Mouse (Mus musculus) G1E (cell line): ENCODE measurements around the gene Psenen. TPM values are rescaled to one million over a fixed set of nuclear protein-coding genes. Genes with fewer than 3 reads are reported as not detected.

ENCODE experiments used
- ATAC-seq: 2 replicates; pipeline ENCODE4 v1.8.0; 2016; ENCODE audit warnings: mild to moderate bottlenecking; ENCODE audit not compliant: insufficient number of reproducible peaks, poor library complexity, low FRiP score, severe bottlenecking; ENCODE audit errors: extremely low read depth
- DNase-seq: peaks from one replicate; pipeline ENCODE4 v3.0.0; 2012; ENCODE audit warnings: low spot score
- H3K27me3 ChIP-seq: 2 replicates; pipeline ENCODE4 v1.6.1; 2012; ENCODE audit warnings: mild to moderate bottlenecking, low read length, inconsistent platforms; ENCODE audit not compliant: insufficient read depth
- H3K36me3 ChIP-seq: replicated peaks from 2 replicates; pipeline ENCODE3; 2012; ENCODE audit warnings: mild to moderate bottlenecking, inconsistent platforms
- H3K4me1 ChIP-seq: 2 replicates; pipeline ENCODE4 v1.6.1; 2012; ENCODE audit warnings: low read depth, low read length, inconsistent platforms, mixed read lengths; ENCODE audit not compliant: insufficient read depth
- H3K4me3 ChIP-seq: 2 replicates; pipeline ENCODE4 v1.5.1; 2012; ENCODE audit warnings: low read depth, mild to moderate bottlenecking, inconsistent platforms, low read length, moderate library complexity, mixed read lengths
- H3K9me3 ChIP-seq: replicated peaks from 2 replicates; pipeline ENCODE4 v1.6.1; 2012; ENCODE audit warnings: inconsistent platforms
- CTCF ChIP-seq: IDR thresholded peaks from 2 replicates; pipeline ENCODE4 v1.5.1; 2012; ENCODE audit warnings: low read depth, low read length, inconsistent platforms, mixed read lengths
- GATA1 ChIP-seq: IDR thresholded peaks from 2 replicates; pipeline ENCODE4 v1.6.1; 2012; ENCODE audit warnings: borderline replicate concordance, low read length, inconsistent platforms, mixed read lengths
- GATA2 ChIP-seq: IDR thresholded peaks from 2 replicates; pipeline ENCODE4 v1.6.1; 2012; ENCODE audit warnings: low read depth, low read length, inconsistent platforms, borderline replicate concordance
- POLR2AphosphoS5 ChIP-seq: IDR thresholded peaks from 2 replicates; pipeline ENCODE4 v1.6.1; 2012; ENCODE audit warnings: low read depth, low read length, inconsistent platforms; ENCODE audit not compliant: insufficient replicate concordance
- TAL1 ChIP-seq: conservative IDR thresholded peaks from 2 replicates; pipeline ENCODE4 v1.6.1; 2012; ENCODE audit warnings: low read depth, low read length, inconsistent platforms, mixed read lengths
- polyA plus RNA-seq: library from polyadenylated mRNA; stranded (reverse); fragments of >175 nt; gene quantifications from 2 replicates; pipeline ENCODE4 v1.2.3, GENCODE M21; 2012
- total RNA-seq, 2 experiments: library from RNA; stranded (forward) in 1 of 2; stranded (reverse) in 1 of 2; fragments of 200-1000 nt in 1 of 2; fragments of >200 nt in 1 of 2; fragmentation: Nextera tagmentation in 1 of 2; gene quantifications; 2 replicates each; pipeline ENCODE4 v1.2.3; 2014 to 2017

The Psenen gene
- total and polyA plus RNA-seq, 3 experiments, result 31.8 to 246 (median 134) TPM

- H3K36me3 ChIP-seq, result peaks cover 66% of the 10 kb centered on the region
- H3K9me3 ChIP-seq, result no peaks in the 10 kb centered on the region
- H3K4me1 ChIP-seq, result peaks cover 43% of the 10 kb centered on the region
- no peaks in the 10 kb centered on the region for H3K27me3 ChIP-seq
- no peak overlapping the region for H3K4me3 ChIP-seq
- TF ChIP-seq GATA1 (no peak), GATA2 (no peak), CTCF (no peak), POLR2AphosphoS5 (no peak), TAL1 (no peak)
- DNase-seq (no peak), ATAC-seq (no peak)
Observed at GRCm38 (mm10) chr7:30550603-30551002, 12.8 kb downstream of the Psenen start.

DNA sequence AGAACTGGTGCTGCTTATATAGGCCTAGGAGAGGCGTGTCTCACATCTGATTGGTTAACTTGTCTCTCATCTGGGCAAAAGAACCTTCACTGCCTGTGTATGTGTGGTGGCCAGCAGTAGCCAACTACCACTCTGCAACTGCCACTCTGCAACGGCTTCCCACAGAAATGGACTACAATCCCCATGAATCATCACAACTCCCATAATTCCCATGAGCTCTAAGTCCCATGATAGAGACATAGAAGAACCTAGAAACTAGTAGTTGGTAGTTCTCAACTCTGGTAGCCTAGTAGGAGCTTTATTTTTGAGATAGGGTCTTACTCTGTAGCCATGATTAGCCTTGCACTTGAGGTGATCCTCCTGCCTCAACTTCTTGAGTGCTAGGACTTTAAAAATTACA lies 13.5 kb downstream of the Psenen start:
- H3K36me3 ChIP-seq, result peaks cover 62% of the 10 kb centered on the region
- H3K9me3 ChIP-seq, result no peaks in the 10 kb centered on the region
- DNase-seq (no peak), ATAC-seq (no peak)
- no peaks in the 10 kb centered on the region for H3K27me3 ChIP-seq
- no peak for TF ChIP-seq TAL1
- no peak for TF ChIP-seq POLR2AphosphoS5
- no peak for TF ChIP-seq CTCF
- no peak for TF ChIP-seq GATA1
- no peak for TF ChIP-seq GATA2
- H3K4me3 ChIP-seq, result no peak overlapping the region
- H3K4me1 ChIP-seq, result peaks cover 48% of the 10 kb centered on the region

GRCm38 (mm10) chr7:30544327-30544726 lies 19.1 kb downstream of the Psenen start:
- DNase-seq (peak; percentile 58), ATAC-seq (peak; percentile 84)
- no peaks in the 10 kb centered on the region for H3K9me3 ChIP-seq
- peaks cover 30% of the 10 kb centered on the region for H3K4me1 ChIP-seq
- no peak overlapping the region for H3K4me3 ChIP-seq
- H3K36me3 ChIP-seq, result peaks cover 73% of the 10 kb centered on the region
- TF ChIP-seq TAL1 (peak; percentile 69), POLR2AphosphoS5 (no peak)
- H3K27me3 ChIP-seq, result no peaks in the 10 kb centered on the region

GRCm38 (mm10) chr7:30540572-30540971 lies 22.9 kb downstream of the Psenen start:
- peaks cover 28% of the 10 kb centered on the region for H3K4me1 ChIP-seq
- TF ChIP-seq GATA2 (no peak), POLR2AphosphoS5 (no peak)
- H3K4me3 ChIP-seq, result no peak overlapping the region
- DNase-seq, result no peak
- no peaks in the 10 kb centered on the region for H3K9me3 ChIP-seq
- H3K36me3 ChIP-seq, result peaks cover 60% of the 10 kb centered on the region
- H3K27me3 ChIP-seq, result no peaks in the 10 kb centered on the region
- no peak for ATAC-seq

- Histone ChIP-seq H3K27me3 (no peaks in the 10 kb centered on the region), H3K36me3 (peaks cover 59% of the 10 kb centered on the region), H3K4me3 (peak within 1 kb of the TSS; percentile 82), H3K4me1 (peaks cover 33% of the 10 kb centered on the region), H3K9me3 (no peaks in the 10 kb centered on the region)
- DNase-seq, result peak; percentile 100
- TF ChIP-seq TAL1, result no peak
- no peak for TF ChIP-seq GATA1
- peak; percentile 93 for ATAC-seq
Observed at GRCm38 (mm10) chr7:30534633-30535577, 28.5 kb downstream of the Psenen start, which contains the start of gene Arhgap33. Gene Arhgap33 (minus strand): TSS chr7:30535060.

DNA sequence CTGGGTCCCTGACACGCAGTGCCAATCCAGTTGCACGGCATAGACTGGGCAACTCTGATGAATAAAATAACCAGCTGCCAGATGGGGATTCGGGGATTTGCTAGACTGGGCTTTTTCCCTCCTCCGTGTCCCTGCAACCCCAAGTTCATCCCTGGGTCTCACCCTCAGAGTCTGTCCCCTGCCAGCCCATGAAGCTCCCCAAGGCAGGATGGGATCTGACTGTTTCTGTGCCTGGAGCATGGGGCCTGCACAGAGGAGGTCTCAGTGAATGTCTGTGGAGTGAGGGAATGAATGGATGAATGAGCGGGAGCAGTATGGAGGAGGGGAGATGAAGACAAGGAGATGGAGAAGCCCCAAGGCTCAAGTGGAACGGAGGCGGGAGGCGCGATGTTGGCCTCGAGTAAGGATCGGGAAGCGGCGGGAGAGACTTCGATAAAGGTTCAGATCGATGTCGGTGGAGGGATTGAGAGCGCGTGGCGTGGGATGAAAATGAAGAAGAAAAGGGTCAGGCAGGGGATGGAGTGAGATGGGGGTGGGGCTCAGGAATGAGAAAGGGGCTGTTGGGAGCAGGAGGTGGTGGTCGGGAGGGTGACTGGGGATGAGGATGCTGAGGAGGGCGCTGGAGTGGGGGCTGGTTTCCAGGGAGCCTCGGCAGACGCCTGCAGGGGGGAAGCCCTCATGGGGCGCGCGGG lies 29.3 kb downstream of the Psenen start:
- peak overlapping the region; percentile 82 for H3K4me3 ChIP-seq
- H3K9me3 ChIP-seq, result no peaks in the 10 kb centered on the region
- no peak for ATAC-seq
- DNase-seq, result no peak
- no peaks in the 10 kb centered on the region for H3K27me3 ChIP-seq
- H3K4me1 ChIP-seq, result peaks cover 33% of the 10 kb centered on the region
- TF ChIP-seq POLR2AphosphoS5, result no peak
- H3K36me3 ChIP-seq, result peaks cover 59% of the 10 kb centered on the region

GRCm38 (mm10) chr7:30532931-30533330 lies 30.5 kb downstream of the Psenen start:
- no peak for TF ChIP-seq GATA1
- TF ChIP-seq CTCF, result no peak
- TF ChIP-seq POLR2AphosphoS5, result no peak
- TF ChIP-seq TAL1, result no peak
- TF ChIP-seq GATA2, result no peak
- Histone ChIP-seq H3K36me3 (peaks cover 61% of the 10 kb centered on the region), H3K4me1 (peaks cover 41% of the 10 kb centered on the region)

More at GRCm38 (mm10) chr7:30532931-30533330, 30.5 kb downstream of the Psenen start:
- no peaks in the 10 kb centered on the region for H3K27me3 ChIP-seq
- no peaks in the 10 kb centered on the region for H3K9me3 ChIP-seq
- DNase-seq (no peak), ATAC-seq (no peak)
- no peak overlapping the region for H3K4me3 ChIP-seq
